ENCODE assay signal across 8 mouse cellular contexts in the genomic region with DNA sequence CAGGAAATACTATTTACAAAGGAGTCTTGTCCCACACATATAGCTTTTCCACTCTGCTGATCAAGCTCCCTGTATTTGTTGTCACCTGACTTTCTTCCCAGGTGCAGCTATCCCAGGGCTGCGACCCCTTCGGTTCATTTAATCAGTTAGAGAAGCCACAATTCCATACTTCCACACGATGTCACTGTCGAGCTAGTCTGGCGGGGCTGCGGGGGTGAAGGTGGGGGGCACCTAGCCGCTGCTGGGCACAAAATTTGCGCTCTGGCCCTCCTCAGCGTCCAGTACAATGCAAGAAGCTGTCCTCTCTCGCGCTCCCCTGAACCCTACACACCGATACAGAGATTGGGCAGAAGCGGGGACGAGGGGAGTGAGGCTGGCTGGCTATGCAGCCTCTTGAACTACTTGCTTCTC. TPM values are rescaled to one million over a fixed set of nuclear protein-coding genes. Genes with fewer than 3 reads are reported as not detected.
DNase-seq lines count a peak whose midpoint lies in the region; ATAC-seq lines count a peak whose summit lies in the region.

No protein-coding gene starts in this region.

- peak; percentile 37 for DNase-seq in adrenal gland, postnatal 14 days
- DNase-seq in adrenal gland, adult 2 months, result no peak
- peak; percentile 33 to 44 for DNase-seq in B cell, adult 2 months
- DNase-seq in liver, embryonic 11.5 days (ENCODE audit: low spot score), result peak; percentile 43
- peak; percentile 69 for DNase-seq in retina, embryonic 14.5 days (ENCODE audit: low spot score)
- DNase-seq in spleen, postnatal 4 days (ENCODE audit: low spot score in 2 of 2), result no peak

- WGBS in embryonic facial prominence, embryonic 15.5 days, result 4% methylated on average over 14 of the region's 14 CpGs
- WGBS in hindbrain, embryonic 15.5 days, result 6% methylated on average over 14 of the region's 14 CpGs
- WGBS in liver, embryonic 11.5 days, result 7% methylated on average over 14 of the region's 14 CpGs

- H3K4me2 ChIP-seq in embryonic facial prominence, embryonic 15.5 days (replicated peaks), result peak overlapping the region; percentile 57
- peak overlapping the region; percentile 69 for H3K4me2 ChIP-seq in hindbrain, embryonic 15.5 days
- H3K4me2 ChIP-seq in liver, embryonic 11.5 days, result peak overlapping the region; percentile 44

- 0 out of 2 replicates have a peak, but pooled peaks cover 6% of the 10 kb centered on the region for H3K4me1 ChIP-seq in embryonic facial prominence, embryonic 15.5 days
- 0 out of 2 replicates have a peak, but pooled peaks cover 7% of the 10 kb centered on the region for H3K4me1 ChIP-seq in hindbrain, embryonic 15.5 days (replicated peaks)
- H3K4me1 ChIP-seq in liver, embryonic 11.5 days (replicated peaks; ENCODE audit: control insufficient read depth, insufficient read depth, low read length), result no peaks in the 10 kb centered on the region

- no peak for ATAC-seq in embryonic facial prominence, embryonic 15.5 days (ENCODE audit: insufficient number of reproducible peaks, low FRiP score, low TSS enrichment, low read depth)
- ATAC-seq in hindbrain, embryonic 15.5 days (ENCODE audit: low FRiP score, low read depth), result peak; percentile 43; the same call in 1 of the 2 replicates
- ATAC-seq in liver, embryonic 11.5 days (replicated peaks; ENCODE audit: low FRiP score), result no peak

- no peak overlapping the region for H3K27ac ChIP-seq in embryonic facial prominence, embryonic 15.5 days (replicated peaks)
- no peak overlapping the region for H3K27ac ChIP-seq in hindbrain, embryonic 15.5 days (replicated peaks)
- no peak overlapping the region for H3K27ac ChIP-seq in liver, embryonic 11.5 days (ENCODE audit: low read depth, low read length)

- H3K9ac ChIP-seq in embryonic facial prominence, embryonic 15.5 days, result no peak overlapping the region
- H3K9ac ChIP-seq in hindbrain, embryonic 15.5 days, result no peak overlapping the region
- H3K9ac ChIP-seq in liver, embryonic 11.5 days (ENCODE audit: low read depth, low read length), result no peak overlapping the region

- H3K4me3 ChIP-seq in embryonic facial prominence, embryonic 15.5 days (replicated peaks), result peak overlapping the region; percentile 29
- H3K4me3 ChIP-seq in hindbrain, embryonic 15.5 days, result peak overlapping the region; percentile 34
- no peak overlapping the region for H3K4me3 ChIP-seq in liver, embryonic 11.5 days (ENCODE audit: low read depth, low read length)

- no peaks in the 10 kb centered on the region for H3K27me3 ChIP-seq in embryonic facial prominence, embryonic 15.5 days
- H3K27me3 ChIP-seq in hindbrain, embryonic 15.5 days, result no peaks in the 10 kb centered on the region
- H3K27me3 ChIP-seq in liver, embryonic 11.5 days (replicated peaks; ENCODE audit: control insufficient read depth, insufficient read depth, low read length), result no peaks in the 10 kb centered on the region

- H3K36me3 ChIP-seq in embryonic facial prominence, embryonic 15.5 days, result no peaks in the 10 kb centered on the region
- H3K36me3 ChIP-seq in hindbrain, embryonic 15.5 days, result no peaks in the 10 kb centered on the region
- H3K36me3 ChIP-seq in liver, embryonic 11.5 days (ENCODE audit: control insufficient read depth, insufficient read depth, low read length), result no peaks in the 10 kb centered on the region

- H3K9me3 ChIP-seq in embryonic facial prominence, embryonic 15.5 days (replicated peaks), result no peaks in the 10 kb centered on the region
- no peaks in the 10 kb centered on the region for H3K9me3 ChIP-seq in hindbrain, embryonic 15.5 days
- H3K9me3 ChIP-seq in liver, embryonic 11.5 days (ENCODE audit: control insufficient read depth, low read length), result no peaks in the 10 kb centered on the region

RNA-seq across cellular contexts. Expression of a gene that starts 21.6 kb away (rescaled TPM):
- 0.15 and 0.53 TPM in 2 replicates for total RNA-seq in adrenal gland, postnatal 14 days (2021)
- total RNA-seq in adrenal gland, adult 2 months (2021), result under 1 TPM; 0.17 to 0.31 TPM
- polyA plus RNA-seq in adrenal gland, adult 2 months (2012; rRNA removed), result 0.27 and 0.34 TPM in 2 replicates
- 0.16 TPM in 1 of 2 replicates, not detected in the other for polyA plus RNA-seq in embryonic facial prominence, embryonic 15.5 days (2015; fragmentation: Nextera tagmentation; extraction: Ambion mirVana)
- polyA plus RNA-seq in hindbrain, embryonic 15.5 days (2015; fragmentation: Nextera tagmentation; extraction: Ambion mirVana), result 12.0 and 12.7 TPM in 2 replicates
- polyA plus RNA-seq in liver, embryonic 11.5 days (2014; fragmentation: Nextera tagmentation; extraction: Ambion mirVana), result 2.0 and 2.9 TPM in 2 replicates

RNA-seq across cellular contexts. Expression of a gene that starts 48.4 kb away (rescaled TPM):
- total RNA-seq in adrenal gland, postnatal 14 days (2021), result not detected in 2 replicates
- not detected for total RNA-seq in adrenal gland, adult 2 months (2021)
- polyA plus RNA-seq in adrenal gland, adult 2 months (2012; rRNA removed), result 0.06 TPM in 1 of 2 replicates, not detected in the other
- polyA plus RNA-seq in embryonic facial prominence, embryonic 15.5 days (2015; fragmentation: Nextera tagmentation; extraction: Ambion mirVana), result 0.05 and 0.13 TPM in 2 replicates
- 9.6 and 11.9 TPM in 2 replicates for polyA plus RNA-seq in hindbrain, embryonic 15.5 days (2015; fragmentation: Nextera tagmentation; extraction: Ambion mirVana)
- polyA plus RNA-seq in liver, embryonic 11.5 days (2014; fragmentation: Nextera tagmentation; extraction: Ambion mirVana), result not detected in 2 replicates

Comparison
In these comparisons a context has a peak if more than half of its experiments do, and no peak if none do; other contexts are left out.
1. DNase-seq: peak in adrenal gland, postnatal 14 days (single experiment), B cell, adult 2 months (2 of 2), liver, embryonic 11.5 days (single experiment) and retina, embryonic 14.5 days (single experiment); none in adrenal gland, adult 2 months (single experiment) and spleen, postnatal 4 days (0 of 2).
2. Peak in every context shown above with its lines, with median percentiles within 50 percentile points of each other: H3K4me2 ChIP-seq.